Mouse (Mus musculus) midbrain, postnatal 0 days (tissue): Measurements from ENCODE around the gene Bcas1. TPM values are rescaled to one million over a fixed set of nuclear protein-coding genes. Genes with fewer than 3 reads are reported as not detected.

Experiments used
- ATAC-seq: fragments of 200-750 bp; cut with Nextera tagmentation; 2 replicates; pipeline ENCODE4 v1.8.0; 2017; ENCODE audit warnings: moderate number of reproducible peaks, mild to moderate bottlenecking, moderate TSS enrichment, moderate library complexity; ENCODE audit not compliant: low FRiP score
- DNase-seq: peaks from one replicate; pipeline ENCODE4 v3.0.0-alpha.2; 2015; ENCODE audit warnings: low spot score
- H3K27ac ChIP-seq: fragments of 300-500 bp; sonication (generic); 2 replicates; pipeline ENCODE4 v1.5.1; 2014; ENCODE audit warnings: low read depth, mild to moderate bottlenecking, low read length, mixed read lengths
- H3K27me3 ChIP-seq: fragments of 300-500 bp; sonication (generic); 2 replicates; pipeline ENCODE4 v1.6.1; 2014; ENCODE audit warnings: low read length, control low read depth, mixed read lengths; ENCODE audit not compliant: insufficient read depth
- H3K36me3 ChIP-seq: fragments of 300-500 bp; sonication (generic); 2 replicates; pipeline ENCODE4 v1.6.1; 2014; ENCODE audit warnings: low read length, control low read depth, mixed read lengths; ENCODE audit not compliant: insufficient read depth
- H3K4me1 ChIP-seq: fragments of 300-500 bp; sonication (generic); 2 replicates; pipeline ENCODE4 v1.6.1; 2014; ENCODE audit warnings: mild to moderate bottlenecking, control low read depth, antibody characterized with exemption, low read length, mixed read lengths; ENCODE audit not compliant: insufficient read depth
- H3K4me2 ChIP-seq: fragments of 300-500 bp; sonication (generic); 2 replicates; pipeline ENCODE4 v1.6.1; 2014; ENCODE audit warnings: low read depth, mild to moderate bottlenecking, low read length, mixed read lengths; ENCODE audit not compliant: poor library complexity, severe bottlenecking
- H3K4me3 ChIP-seq: fragments of 300-500 bp; sonication (generic); 2 replicates; pipeline ENCODE4 v1.5.1; 2014; ENCODE audit warnings: low read depth, mild to moderate bottlenecking, low read length, moderate library complexity
- H3K9ac ChIP-seq: fragments of 300-500 bp; sonication (generic); replicated peaks from 2 replicates; pipeline ENCODE4 v1.6.1; 2014; ENCODE audit warnings: mild to moderate bottlenecking, low read length, moderate library complexity, mixed read lengths; ENCODE audit not compliant: poor library complexity, severe bottlenecking
- H3K9me3 ChIP-seq: fragments of 300-500 bp; sonication (generic); 2 replicates; pipeline ENCODE4 v1.6.1; 2016; ENCODE audit warnings: low read length, control low read depth
- CTCF ChIP-seq: IDR thresholded peaks from 2 replicates; pipeline ENCODE4 v1.5.1; 2016; ENCODE audit warnings: antibody characterized with exemption, mild to moderate bottlenecking
- WGBS: fragments of 180-500 bp; shearing (Covaris S2); extraction: QIAGEN DNeasy Blood & Tissue Kit; methylation state at CpG from one replicate; pipeline ENCODE4 v1.1.7; 2014; 5-methylcytosine and 5-hydroxymethylcytosine counted together
- polyA plus RNA-seq: library from polyadenylated mRNA; unstranded; fragments of >200 nt; fragmentation: Nextera tagmentation; extraction: Ambion mirVana; gene quantifications from 2 replicates; pipeline ENCODE4 v1.2.1, GENCODE M21; 2015
- total RNA-seq: library from RNA; depleted of rRNA; stranded (reverse); fragments of >200 nt; gene quantifications from 2 replicates; pipeline ENCODE4 v1.2.3, GENCODE M21; 2014

Bcas1 gene
- total and polyA plus RNA-seq, 2 experiments from 2014 or later, result 7.5 to 9.6 TPM

DNA sequence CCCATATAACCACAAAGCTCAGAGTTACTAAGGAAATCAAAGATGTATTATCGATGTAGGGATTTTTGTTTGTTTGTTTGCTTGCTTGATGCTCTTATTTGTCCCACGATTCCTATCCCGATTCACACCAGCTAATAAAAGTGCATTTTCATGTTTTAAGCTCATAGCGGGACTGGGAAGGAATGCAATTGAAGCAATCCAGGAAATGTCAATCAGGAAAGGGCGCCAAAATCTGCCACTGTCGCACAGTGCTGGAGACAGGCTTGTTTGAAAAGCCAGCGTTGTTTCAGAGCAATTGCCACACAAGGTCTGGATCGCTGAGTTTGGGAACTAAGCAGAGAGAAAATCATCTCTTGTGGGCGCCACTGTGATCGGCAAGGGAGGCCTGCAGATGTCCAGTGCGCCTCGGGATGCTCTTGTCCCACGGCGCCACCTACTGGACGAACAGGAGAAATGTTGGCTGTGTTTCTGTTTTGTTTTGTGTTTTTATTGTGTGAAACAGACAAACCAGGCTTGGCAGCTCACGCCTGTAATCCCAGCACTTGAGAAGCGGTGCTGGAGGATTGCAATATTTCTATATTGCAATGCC is 26.3 kb downstream of the Bcas1 start:
- peak overlapping the region; percentile 50 for H3K4me2 ChIP-seq
- peaks cover 13% of the 10 kb centered on the region; the same call in 1 of the 2 replicates for H3K4me1 ChIP-seq
- H3K9me3 ChIP-seq, result no peaks in the 10 kb centered on the region
- H3K27ac ChIP-seq, result peak overlapping the region; percentile 55; the same call in 1 of the 2 replicates
- no peaks in the 10 kb centered on the region for H3K36me3 ChIP-seq
- no peaks in the 10 kb centered on the region for H3K27me3 ChIP-seq
- H3K9ac ChIP-seq, result no peak overlapping the region
- ATAC-seq, result peak; percentile 51
- TF ChIP-seq CTCF, result peak; percentile 96
- WGBS, result under 1% methylated on average over 17 of the region's 17 CpGs
- peak overlapping the region; percentile 24; the same call in 1 of the 2 replicates for H3K4me3 ChIP-seq
- peak; percentile 88 for DNase-seq

DNA sequence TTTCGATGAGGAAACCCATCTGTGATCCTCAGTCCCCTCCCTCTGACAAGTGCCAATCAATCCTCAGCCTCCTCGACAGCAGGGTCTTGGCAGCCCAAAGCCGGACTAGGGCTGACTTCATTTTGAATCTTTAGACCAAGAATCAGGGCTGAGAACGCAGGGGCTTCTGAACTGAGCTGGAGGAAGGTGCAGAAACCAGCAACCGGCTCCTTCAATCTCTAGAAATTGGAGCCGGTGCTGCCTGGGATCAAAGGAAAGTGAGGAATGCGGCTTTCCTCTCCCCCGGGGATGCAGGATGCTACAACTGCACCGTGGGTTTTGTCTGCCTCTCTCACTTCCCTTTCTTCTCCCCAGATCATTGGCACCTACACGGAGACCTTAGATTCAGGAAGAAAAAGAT is 27.0 kb downstream of the Bcas1 start:
- Histone ChIP-seq H3K27me3 (no peaks in the 10 kb centered on the region), H3K36me3 (no peaks in the 10 kb centered on the region), H3K27ac (no peak overlapping the region), H3K4me2 (peak overlapping the region; percentile 50), H3K9me3 (no peaks in the 10 kb centered on the region), H3K9ac (no peak overlapping the region), H3K4me1 (peaks cover 13% of the 10 kb centered on the region; the same call in 1 of the 2 replicates), H3K4me3 (no peak overlapping the region)
- 5% methylated on average over 10 of the region's 10 CpGs for WGBS
- no peak for ATAC-seq
- no peak for TF ChIP-seq CTCF
- no peak for DNase-seq

DNA sequence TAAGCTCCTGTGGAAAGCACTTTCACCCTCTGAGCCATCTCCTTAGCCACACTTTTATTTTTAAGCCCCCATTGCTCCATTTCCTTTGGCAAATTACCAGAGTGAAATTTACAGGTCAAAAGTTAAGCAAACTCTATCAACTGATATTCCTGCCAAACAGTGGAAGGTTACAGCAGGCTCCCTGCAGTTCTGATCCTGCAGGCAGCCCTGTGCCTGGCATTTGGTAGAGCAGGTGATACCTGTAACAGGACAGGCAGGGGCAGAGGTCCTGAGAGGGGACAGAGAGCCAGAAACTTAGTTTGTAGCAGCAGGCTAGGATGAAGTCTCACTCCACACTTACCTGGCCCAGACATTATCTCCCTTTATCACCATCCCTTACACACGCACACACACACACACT is 35.7 kb downstream of the Bcas1 start:
- Histone ChIP-seq H3K4me1 (no peaks in the 10 kb centered on the region), H3K9ac (no peak overlapping the region), H3K27ac (no peak overlapping the region), H3K9me3 (no peaks in the 10 kb centered on the region), H3K4me2 (no peak overlapping the region), H3K27me3 (no peaks in the 10 kb centered on the region), H3K36me3 (no peaks in the 10 kb centered on the region), H3K4me3 (no peak overlapping the region)
- WGBS, result 100% methylated on average over 1 of the region's 1 CpGs
- ATAC-seq, result no peak
- no peak for TF ChIP-seq CTCF
- DNase-seq, result no peak

DNA sequence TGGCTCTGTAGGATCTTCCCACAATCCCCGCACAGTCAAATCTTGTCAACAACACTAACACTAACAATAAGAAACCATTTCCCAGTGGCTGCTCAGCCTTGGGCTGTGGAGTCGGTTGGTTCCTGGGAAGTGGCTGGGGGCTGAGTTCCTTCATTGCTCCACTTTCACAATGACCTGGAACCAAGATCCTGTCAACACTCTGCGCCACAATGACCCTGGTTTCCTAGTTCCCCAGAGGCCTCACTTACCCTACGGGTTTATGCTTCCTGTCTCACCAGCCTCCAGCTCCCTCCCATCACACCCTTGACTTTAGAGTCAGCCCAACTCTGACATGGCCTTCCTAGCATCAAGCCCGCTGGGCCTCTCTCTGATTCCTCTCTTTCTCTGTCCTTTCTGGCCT is 39.3 kb downstream of the Bcas1 start:
- 82% methylated on average over 5 of the region's 5 CpGs for WGBS
- DNase-seq (no peak), ATAC-seq (no peak)
- H3K9me3 ChIP-seq, result no peaks in the 10 kb centered on the region
- H3K27ac ChIP-seq, result no peak overlapping the region
- no peak overlapping the region for H3K4me3 ChIP-seq
- no peak for TF ChIP-seq CTCF
- H3K27me3 ChIP-seq, result no peaks in the 10 kb centered on the region
- no peaks in the 10 kb centered on the region for H3K36me3 ChIP-seq
- H3K9ac ChIP-seq, result no peak overlapping the region
- no peaks in the 10 kb centered on the region for H3K4me1 ChIP-seq
- no peak overlapping the region for H3K4me2 ChIP-seq

DNA sequence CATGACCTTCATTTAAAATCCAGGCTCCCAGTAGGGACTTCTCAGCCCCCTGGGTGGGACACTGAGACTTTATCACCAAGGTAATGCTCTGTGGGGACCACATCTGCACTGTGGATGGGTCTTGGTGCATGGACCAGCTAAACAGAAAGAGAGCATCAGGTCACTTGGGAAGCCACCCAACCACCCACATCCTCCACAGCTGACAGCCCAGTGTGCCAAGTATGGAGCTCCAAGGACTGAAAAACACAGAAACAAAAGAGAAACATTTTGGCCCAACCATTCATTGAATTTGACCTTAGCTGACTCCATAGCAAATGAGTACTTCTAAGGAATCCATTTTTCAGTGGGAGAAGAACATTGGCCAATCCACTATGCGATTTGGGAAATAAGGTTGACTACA is 42.1 kb downstream of the Bcas1 start:
- Histone ChIP-seq H3K9me3 (no peaks in the 10 kb centered on the region), H3K4me3 (no peak overlapping the region), H3K27me3 (no peaks in the 10 kb centered on the region), H3K9ac (no peak overlapping the region), H3K36me3 (no peaks in the 10 kb centered on the region), H3K4me2 (no peak overlapping the region), H3K27ac (no peak overlapping the region), H3K4me1 (no peaks in the 10 kb centered on the region)
- no peak for DNase-seq
- TF ChIP-seq CTCF, result no peak
- WGBS, result 97% methylated on average over 1 of the region's 1 CpGs
- ATAC-seq, result no peak

DNA sequence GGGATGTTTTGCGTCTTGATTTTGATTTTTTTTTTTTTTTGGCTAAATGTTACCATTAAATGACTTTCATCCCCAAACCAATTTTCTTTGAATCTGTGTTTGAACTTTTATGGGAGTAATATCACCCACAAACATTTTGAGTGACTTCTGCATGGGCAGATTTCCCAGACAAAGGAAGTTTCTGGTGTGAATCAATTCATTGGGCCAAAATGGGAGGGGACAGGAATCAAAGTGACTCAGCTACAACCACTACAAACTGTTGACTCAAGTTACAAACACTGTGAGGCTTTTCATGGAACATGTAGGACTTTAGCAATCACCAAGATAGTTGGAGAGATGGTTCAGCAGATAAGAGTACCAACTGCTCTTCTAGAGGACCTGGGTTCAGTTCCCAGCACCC is 42.9 kb downstream of the Bcas1 start:
- H3K4me1 ChIP-seq, result no peaks in the 10 kb centered on the region
- ATAC-seq (no peak), DNase-seq (no peak)
- H3K27me3 ChIP-seq, result no peaks in the 10 kb centered on the region
- no peaks in the 10 kb centered on the region for H3K36me3 ChIP-seq
- no peak overlapping the region for H3K4me2 ChIP-seq
- H3K9ac ChIP-seq, result no peak overlapping the region
- no peak for TF ChIP-seq CTCF
- no peak overlapping the region for H3K27ac ChIP-seq
- H3K9me3 ChIP-seq, result no peaks in the 10 kb centered on the region
- WGBS, result 89% methylated on average over 1 of the region's 1 CpGs
- no peak overlapping the region for H3K4me3 ChIP-seq
